ENCODE assay signal across 9 mouse cellular contexts in the genomic region with DNA sequence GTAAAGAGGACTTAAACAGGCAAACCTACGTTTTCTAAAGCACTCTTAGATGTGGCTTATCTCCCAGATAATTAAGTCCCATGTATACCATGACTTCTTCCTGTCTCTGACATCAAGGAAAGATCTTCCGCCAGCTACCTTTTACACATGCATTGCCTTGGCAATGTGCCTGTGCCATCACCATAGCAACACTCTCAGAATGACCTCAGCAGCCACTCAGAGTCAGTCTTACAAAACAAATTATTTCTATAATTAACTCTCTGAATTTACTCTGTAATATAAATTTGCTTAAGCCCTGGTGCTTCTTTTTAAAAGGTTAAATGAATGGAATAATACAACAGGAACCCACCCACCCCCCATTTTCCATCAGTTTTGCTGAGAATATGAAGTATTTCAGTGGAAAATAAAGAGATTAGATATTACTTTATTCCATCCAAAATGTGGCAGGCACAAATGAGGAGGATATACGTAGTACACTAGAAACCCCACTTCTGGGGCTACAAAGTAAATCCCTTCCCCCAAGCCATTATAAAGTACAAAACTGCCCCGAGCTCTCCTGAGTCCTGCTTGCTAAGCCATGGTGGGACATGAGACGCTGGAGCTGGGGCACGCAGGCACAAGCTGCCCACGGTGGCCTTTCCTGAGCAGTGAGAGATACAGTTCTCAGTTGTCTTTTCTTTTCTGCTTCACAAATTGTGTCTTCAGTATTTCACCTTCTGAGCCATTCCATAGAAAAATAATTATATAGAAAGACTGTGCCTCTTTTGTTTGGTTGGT.
DNase-seq lines count a peak whose midpoint lies in the region; ATAC-seq and TF ChIP-seq lines count a peak whose summit lies in the region.
"Had no signal": no experiment of that assay in that cellular context is flagged by ENCODE, and none has a peak within 500 bp of the region (broad histone marks: within the 10 kb centered on the region; RNA-seq: fewer than 3 reads in every experiment).

No protein-coding gene starts in this region.

- TF ChIP-seq CTCF in kidney, adult 2 months (conservative IDR thresholded peaks at IDR 0.05; ENCODE audit: insufficient read depth, insufficient read length, low read depth, low read length), result no peak
- TF ChIP-seq CTCF in lung, adult 2 months (IDR thresholded peaks at IDR 0.05; ENCODE audit: insufficient read depth, low read length), result no peak

- no peaks in the 10 kb centered on the region for H3K27me3 ChIP-seq in kidney, embryonic 14.5 days (ENCODE audit: control insufficient read depth, insufficient read depth, low read length)
- H3K27me3 ChIP-seq in forebrain, embryonic 14.5 days (replicated peaks; ENCODE audit: control insufficient read depth, insufficient read depth, low read length), result no peaks in the 10 kb centered on the region
- no peaks in the 10 kb centered on the region for H3K27me3 ChIP-seq in kidney, adult 2 months (replicated peaks; ENCODE audit: control insufficient read depth, insufficient read depth, low read length)
- H3K27me3 ChIP-seq: Patski had no signal

- H3K4me1 ChIP-seq in kidney, embryonic 14.5 days (ENCODE audit: control insufficient read depth, insufficient read depth, low read length), result peaks cover 35% of the 10 kb centered on the region
- peaks cover 30% of the 10 kb centered on the region for H3K4me1 ChIP-seq in forebrain, embryonic 14.5 days (ENCODE audit: control insufficient read depth, insufficient read depth, low read length)
- H3K4me1 ChIP-seq in kidney, adult 2 months (ENCODE audit: control insufficient read depth, insufficient read depth, low read length), result peaks cover 26% of the 10 kb centered on the region
- H3K4me1 ChIP-seq in lung, adult 2 months (ENCODE audit: control insufficient read depth, insufficient read depth, low read length), result peaks cover 13% of the 10 kb centered on the region

- WGBS in kidney, embryonic 14.5 days, result 64% methylated on average over 7 of the region's 7 CpGs
- WGBS in forebrain, embryonic 14.5 days, result 10% methylated on average over 7 of the region's 7 CpGs
- 56% methylated on average over 7 of the region's 7 CpGs for WGBS in kidney, adult 2 months
- 44% methylated on average over 7 of the region's 7 CpGs for WGBS in lung, adult 2 months

- no peaks in the 10 kb centered on the region for H3K9me3 ChIP-seq in kidney, embryonic 14.5 days (ENCODE audit: control insufficient read depth, low read length)
- no peaks in the 10 kb centered on the region for H3K9me3 ChIP-seq in forebrain, embryonic 14.5 days (replicated peaks; ENCODE audit: control insufficient read depth, low read length)

- no peak overlapping the region for H3K4me3 ChIP-seq in kidney, embryonic 14.5 days (ENCODE audit: low read length)
- H3K4me3 ChIP-seq in forebrain, embryonic 14.5 days (ENCODE audit: low read depth, low read length), result no peak overlapping the region
- H3K4me3 ChIP-seq in kidney, adult 2 months (ENCODE audit: insufficient read depth, low read depth, low read length), result no peak overlapping the region
- no peak overlapping the region for H3K4me3 ChIP-seq in lung, adult 2 months (replicated peaks; ENCODE audit: extremely low read depth, low read depth, low read length)

- TF ChIP-seq POLR2A in kidney, adult 2 months (IDR thresholded peaks at IDR 0.05; ENCODE audit: low read depth, low read length), result no peak
- TF ChIP-seq POLR2A in lung, adult 2 months (IDR thresholded peaks at IDR 0.05; ENCODE audit: borderline replicate concordance, extremely low read depth, low read depth, low read length), result no peak

- peak; percentile 77 for DNase-seq in kidney, adult 11 months
- DNase-seq in adrenal gland, postnatal 10 days, result peak; percentile 88
- DNase-seq in forebrain, embryonic 14.5 days (ENCODE audit: low spot score), result peak; percentile 90
- DNase-seq in kidney, adult 2 months, result peak; percentile 87
- DNase-seq in lung, adult 2 months, result peak; percentile 66
- peak; percentile 31 for DNase-seq in retina, embryonic 14.5 days (ENCODE audit: low spot score)
- no peak for DNase-seq in testis, postnatal 14 days (ENCODE audit: low spot score)

- no peak for ATAC-seq in kidney, embryonic 14.5 days (ENCODE audit: low FRiP score, low TSS enrichment)
- peak; percentile 85 for ATAC-seq in forebrain, embryonic 14.5 days
- ATAC-seq: Patski had no signal

- H3K36me3 ChIP-seq in kidney, embryonic 14.5 days (ENCODE audit: control insufficient read depth, insufficient read depth, low read length), result no peaks in the 10 kb centered on the region; the same call in 1 of the 2 replicates
- H3K36me3 ChIP-seq in forebrain, embryonic 14.5 days (ENCODE audit: control insufficient read depth, insufficient read depth, low read length), result no peaks in the 10 kb centered on the region
- no peaks in the 10 kb centered on the region for H3K36me3 ChIP-seq in kidney, adult 2 months (ENCODE audit: control insufficient read depth, insufficient read depth, low read length)

- no peak overlapping the region for H3K4me2 ChIP-seq in kidney, embryonic 14.5 days (replicated peaks; ENCODE audit: low read depth, low read length)
- H3K4me2 ChIP-seq in forebrain, embryonic 14.5 days (ENCODE audit: low read length), result peak overlapping the region; percentile 33; the same call in 1 of the 2 replicates

- no peak overlapping the region for H3K9ac ChIP-seq in kidney, embryonic 14.5 days (ENCODE audit: low read depth, low read length)
- no peak overlapping the region for H3K9ac ChIP-seq in forebrain, embryonic 14.5 days (ENCODE audit: low read length)

- no peak overlapping the region; the same call in 1 of the 2 replicates for H3K27ac ChIP-seq in kidney, embryonic 14.5 days (ENCODE audit: low read depth, low read length)
- H3K27ac ChIP-seq in forebrain, embryonic 14.5 days (ENCODE audit: low read depth, low read length), result peak overlapping the region; percentile 69
- no peak overlapping the region for H3K27ac ChIP-seq in kidney, adult 2 months (ENCODE audit: insufficient read depth, low read depth, low read length)
